Mouse (Mus musculus): ENCODE measurements around the gene Yjefn3.

DNA sequence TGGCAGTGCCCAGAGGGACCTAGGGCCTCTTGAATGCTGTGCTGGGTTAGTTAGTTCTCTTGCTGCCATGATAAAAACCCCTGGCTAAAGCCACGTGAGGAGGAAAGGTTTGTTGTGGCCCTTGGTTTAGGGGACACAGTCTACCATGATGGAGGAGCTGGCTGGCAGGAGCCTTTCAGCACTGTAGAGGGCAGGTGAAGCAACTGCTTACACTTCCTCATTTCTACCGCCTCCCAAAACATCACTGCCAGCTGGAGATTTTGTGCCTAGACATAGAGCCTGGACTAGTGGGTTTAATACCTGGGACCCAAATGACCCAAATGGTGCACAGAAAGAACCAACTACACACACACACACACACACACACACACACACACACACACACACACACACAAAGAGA is 41.3 kb downstream of the Yjefn3 start:
- TF ChIP-seq CTCF (IDR thresholded peaks at IDR 0.05; ENCODE audit: extremely low read depth, insufficient read depth, insufficient read length, insufficient replicate concordance) (no peak), POLR2A (IDR thresholded peaks at IDR 0.05; ENCODE audit: low read depth, low read length) (no peak)

Data from spleen, adult 2 months (tissue).